Mouse (Mus musculus): ENCODE results near the gene Ahnak2. TPM values are rescaled to one million over a fixed set of nuclear protein-coding genes. Genes with fewer than 3 reads are reported as not detected.
A peak's percentile ranks its signal among the peaks of the same experiment; 100 is the strongest.

The Ahnak2 gene
- total and polyA plus RNA-seq, 3 experiments = 2.6 to 11.4 TPM; not detected in 1

DNA sequence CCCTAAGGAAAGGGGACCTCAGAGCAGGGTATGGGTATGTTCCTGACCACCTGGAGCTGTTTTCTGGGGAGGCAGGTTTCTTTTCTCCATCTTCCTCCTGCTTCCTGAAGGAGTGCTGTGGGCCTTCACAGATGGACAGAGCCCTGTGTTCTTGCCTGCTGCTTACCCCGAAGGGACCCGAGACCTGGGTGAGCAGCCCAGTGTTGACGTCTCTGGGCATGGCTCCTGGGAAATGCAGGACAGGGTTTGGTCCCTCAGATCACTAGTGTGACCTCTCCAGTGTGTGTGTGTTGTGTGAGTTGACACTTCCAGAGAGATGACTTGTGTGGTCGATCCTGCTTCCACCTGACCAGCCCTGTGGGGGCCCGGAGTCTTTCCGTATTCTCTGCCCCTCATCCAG lies 79.0 kb downstream of the Ahnak2 start:
- H3K79me2 ChIP-seq (ENCODE audit: control insufficient read depth, insufficient read depth, low read length, poor library complexity) = no peaks in the 10 kb centered on the region; the same call in 1 of the 2 replicates
- 0 out of 4 replicates have a peak, but pooled peaks cover 0 to 2% of the 10 kb centered on the region in 2 experiments for H3K36me3 ChIP-seq (ENCODE audit: control insufficient read depth in 1 of 2, insufficient read depth in 2 of 2, low read length in 2 of 2)
- no peaks in the 10 kb centered on the region for H3K9me3 ChIP-seq (replicated peaks; ENCODE audit: insufficient read depth, low read length)
- no peak for DNase-seq (ENCODE audit: low read depth, low spot score)
- TF ChIP-seq TBP (IDR thresholded peaks at IDR 0.05; ENCODE audit: low read depth, low read length) (no peak), SIN3A (IDR thresholded peaks at IDR 0.05; ENCODE audit: low read length) (no peak), TCF12 (IDR thresholded peaks at IDR 0.05; ENCODE audit: low read depth, low read length) (no peak), NRF1 (IDR thresholded peaks at IDR 0.05; ENCODE audit: insufficient read depth, low read depth, low read length, poor library complexity, severe bottlenecking) (no peak), NELFE (IDR thresholded peaks at IDR 0.05; ENCODE audit: low read depth, low read length) (peak; percentile 31; the same call in 1 of the 2 replicates), POLR2AphosphoS2 (IDR thresholded peaks at IDR 0.05; ENCODE audit: low read length) (no peak)
- H3K27me3 ChIP-seq (ENCODE audit: control insufficient read depth in 1 of 2, insufficient read depth in 2 of 2, low read length in 2 of 2) = peaks cover 0 to 2% of the 10 kb centered on the region in 2 experiments; a peak in 1 of 4 replicates
- H3K4me1 ChIP-seq (ENCODE audit: control insufficient read depth in 1 of 2, insufficient read depth in 2 of 2, low read length in 2 of 2) = peaks cover 0 to 14% of the 10 kb centered on the region in 2 experiments; a peak in 3 of 4 replicates
- H3K27ac ChIP-seq (ENCODE audit: control insufficient read depth, low read depth, low read length) = no peak overlapping the region
- H3K4me3 ChIP-seq (ENCODE audit: control insufficient read depth in 1 of 2, insufficient read depth in 1 of 2, low read depth in 2 of 2, low read length in 2 of 2) = no peak overlapping the region
- H3K9ac ChIP-seq (ENCODE audit: control insufficient read depth, low read depth, low read length, poor library complexity, severe bottlenecking) = no peak overlapping the region

DNA sequence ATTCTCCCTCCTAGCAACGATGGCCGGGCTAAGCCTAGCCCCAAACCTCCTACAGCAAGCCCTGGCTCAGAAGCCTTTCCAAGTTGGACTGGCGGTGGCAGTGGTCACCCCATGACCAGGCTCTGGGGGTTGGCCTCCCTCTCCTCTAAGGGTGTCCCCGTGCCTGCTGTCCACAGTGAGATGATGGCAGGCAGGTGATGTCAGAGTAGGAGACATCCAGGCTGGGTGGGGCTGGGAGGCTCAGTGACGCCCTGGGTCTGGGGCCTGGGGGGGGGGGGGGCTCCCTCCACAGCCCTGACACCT lies 79.5 kb downstream of the Ahnak2 start:
- TF ChIP-seq ETS1 (IDR thresholded peaks at IDR 0.05; ENCODE audit: low read depth, low read length) = no peak
- TF ChIP-seq E2F4 (IDR thresholded peaks at IDR 0.05; ENCODE audit: borderline replicate concordance, low read depth, low read length) = no peak
- no peak for TF ChIP-seq NELFE (IDR thresholded peaks at IDR 0.05; ENCODE audit: low read depth, low read length)
- no peak for TF ChIP-seq RAD21 (IDR thresholded peaks at IDR 0.05; ENCODE audit: low read depth, low read length)
- TF ChIP-seq UBTF (IDR thresholded peaks at IDR 0.05; ENCODE audit: borderline replicate concordance, insufficient read depth, low read depth, low read length) = no peak
- no peak for TF ChIP-seq MYB (IDR thresholded peaks at IDR 0.05; ENCODE audit: low read depth, low read length)
- no peak for TF ChIP-seq MYC (IDR thresholded peaks at IDR 0.05; ENCODE audit: low read depth, low read length)
- no peak for TF ChIP-seq SIN3A (IDR thresholded peaks at IDR 0.05; ENCODE audit: low read length)
- TF ChIP-seq RCOR1 (IDR thresholded peaks at IDR 0.05; ENCODE audit: low read depth, low read length) = no peak
- no peak for TF ChIP-seq TCF12 (IDR thresholded peaks at IDR 0.05; ENCODE audit: low read depth, low read length)
- TF ChIP-seq POLR2AphosphoS5 (IDR thresholded peaks at IDR 0.05; ENCODE audit: borderline replicate concordance, low read depth, low read length) = no peak
- Histone ChIP-seq H3K4me1 (ENCODE audit: control insufficient read depth in 1 of 2, insufficient read depth in 2 of 2, low read length in 2 of 2) (peaks cover 0 to 14% of the 10 kb centered on the region in 2 experiments; a peak in 3 of 4 replicates), H3K9ac (ENCODE audit: control insufficient read depth, low read depth, low read length, poor library complexity, severe bottlenecking) (peak overlapping the region; percentile 51), H3K36me3 (ENCODE audit: control insufficient read depth in 1 of 2, insufficient read depth in 2 of 2, low read length in 2 of 2) (0 out of 4 replicates have a peak, but pooled peaks cover 0 to 2% of the 10 kb centered on the region in 2 experiments), H3K27ac (ENCODE audit: control insufficient read depth, low read depth, low read length) (no peak overlapping the region), H3K27me3 (ENCODE audit: control insufficient read depth in 1 of 2, insufficient read depth in 2 of 2, low read length in 2 of 2) (peaks cover 0 to 2% of the 10 kb centered on the region in 2 experiments; a peak in 1 of 4 replicates), H3K79me2 (ENCODE audit: control insufficient read depth, insufficient read depth, low read length, poor library complexity) (no peaks in the 10 kb centered on the region; the same call in 1 of the 2 replicates), H3K9me3 (replicated peaks; ENCODE audit: insufficient read depth, low read length) (no peaks in the 10 kb centered on the region), H3K4me3 (ENCODE audit: control insufficient read depth in 1 of 2, insufficient read depth in 1 of 2, low read depth in 2 of 2, low read length in 2 of 2) (peak overlapping the region; percentile 54 to 70)
- DNase-seq (ENCODE audit: low read depth, low spot score) = no peak

Data from MEL (cell line).